20 mouse cellular contexts compared by ENCODE assay signal in genomic region chr19:8630249-8630648, GRCm38 (mm10). TPM values are rescaled to one million over a fixed set of nuclear protein-coding genes. Genes with fewer than 3 reads are reported as not detected.
DNase-seq lines count a peak whose midpoint lies in the region; ATAC-seq lines count a peak whose summit lies in the region.
"Had no signal": no experiment of that assay in that cellular context is flagged by ENCODE, and none has a peak within 500 bp of the region (broad histone marks: within the 10 kb centered on the region; RNA-seq: fewer than 3 reads in every experiment).

No protein-coding gene starts in this region.

- 66% methylated on average over 2 of the region's 2 CpGs for WGBS in kidney, embryonic 15.5 days
- WGBS in embryonic facial prominence, embryonic 10.5 days, result 54% methylated on average over 2 of the region's 2 CpGs

- H3K9ac ChIP-seq in kidney, embryonic 15.5 days, result no peak overlapping the region
- H3K9ac ChIP-seq: forebrain, embryonic 12.5 days; liver, embryonic 13.5 days; midbrain, embryonic 12.5 days had no signal

- no peaks in the 10 kb centered on the region for H3K27me3 ChIP-seq in kidney, embryonic 15.5 days
- H3K27me3 ChIP-seq in embryonic facial prominence, embryonic 10.5 days (replicated peaks; ENCODE audit: low read depth, poor library complexity, severe bottlenecking), result no peaks in the 10 kb centered on the region
- H3K27me3 ChIP-seq: forebrain, embryonic 12.5 days; liver, embryonic 13.5 days; midbrain, embryonic 12.5 days had no signal

- H3K4me2 ChIP-seq in kidney, embryonic 15.5 days, result no peak overlapping the region
- H3K4me2 ChIP-seq: forebrain, embryonic 12.5 days; liver, embryonic 13.5 days; midbrain, embryonic 12.5 days had no signal

- peak; percentile 7 for DNase-seq in adrenal gland, postnatal 10 days
- DNase-seq in adrenal gland, postnatal 4 days (ENCODE audit: low spot score in 2 of 2), result no peak
- DNase-seq in kidney, adult 18-20 months, result peak; percentile 49
- peak; percentile 13 for DNase-seq in embryonic facial prominence, embryonic 10.5 days (ENCODE audit: low spot score)
- peak; percentile 65 to 81 for DNase-seq in kidney, postnatal 25 days
- DNase-seq in thymus, adult 18-20 months, result no peak
- DNase-seq in adrenal gland, adult 18-20 months (ENCODE audit: low spot score in 2 of 2), result no peak
- DNase-seq: adrenal gland, postnatal 25 days; cerebellum, postnatal 14 days; layer of hippocampus, adult 9-11 months; liver, embryonic 13.5 days; right cerebral cortex, adult 18-20 months had no signal

- no peaks in the 10 kb centered on the region for H3K4me1 ChIP-seq in kidney, embryonic 15.5 days
- 0 out of 2 replicates have a peak, but pooled peaks cover 4% of the 10 kb centered on the region for H3K4me1 ChIP-seq in embryonic facial prominence, embryonic 10.5 days
- H3K4me1 ChIP-seq: forebrain, embryonic 12.5 days; midbrain, embryonic 12.5 days had no signal

- ATAC-seq in kidney, embryonic 15.5 days (replicated peaks; ENCODE audit: low FRiP score), result no peak
- ATAC-seq: inflammation-experienced regulatory T-cells, adult 6 months had no signal

- no peak overlapping the region for H3K27ac ChIP-seq in kidney, embryonic 15.5 days
- H3K27ac ChIP-seq in embryonic facial prominence, embryonic 10.5 days (replicated peaks), result no peak overlapping the region
- H3K27ac ChIP-seq: forebrain, embryonic 12.5 days; liver, embryonic 13.5 days; midbrain, embryonic 12.5 days had no signal

- H3K36me3 ChIP-seq in kidney, embryonic 15.5 days, result no peaks in the 10 kb centered on the region
- no peaks in the 10 kb centered on the region for H3K36me3 ChIP-seq in embryonic facial prominence, embryonic 10.5 days (replicated peaks)
- H3K36me3 ChIP-seq: forebrain, embryonic 12.5 days; liver, embryonic 13.5 days; midbrain, embryonic 12.5 days had no signal

- no peaks in the 10 kb centered on the region for H3K9me3 ChIP-seq in kidney, embryonic 15.5 days (replicated peaks)
- no peaks in the 10 kb centered on the region for H3K9me3 ChIP-seq in embryonic facial prominence, embryonic 10.5 days
- H3K9me3 ChIP-seq: forebrain, embryonic 12.5 days; liver, embryonic 13.5 days; midbrain, embryonic 12.5 days had no signal

- no peak overlapping the region for H3K4me3 ChIP-seq in kidney, embryonic 15.5 days (replicated peaks)
- H3K4me3 ChIP-seq in embryonic facial prominence, embryonic 10.5 days, result no peak overlapping the region
- H3K4me3 ChIP-seq: forebrain, embryonic 12.5 days; liver, embryonic 13.5 days; midbrain, embryonic 12.5 days; myocyte had no signal

RNA-seq across cellular contexts. Expression of gene Slc22a6, which starts 12.4 kb away (rescaled TPM):
- total RNA-seq in adrenal gland, postnatal 10 days (2021), result not detected
- 1 to 10 TPM in 1 of 2 experiments, under 1 TPM in 1; 0.20 to 7.5 TPM for total RNA-seq in adrenal gland, postnatal 4 days (2021)
- 21.6 and 26.5 TPM in 2 replicates for polyA plus RNA-seq in kidney, embryonic 15.5 days (2015; fragmentation: Nextera tagmentation; extraction: Ambion mirVana)
- 0.10 and 0.24 TPM in 2 replicates for polyA plus RNA-seq in embryonic facial prominence, embryonic 10.5 days (2016; fragmentation: Nextera tagmentation; extraction: Ambion mirVana)
- total RNA-seq in adrenal gland, adult 18-20 months (2021), result under 1 TPM in 1 of 2 experiments, not detected in 1; 0.17 TPM
- total RNA-seq: adrenal gland, postnatal 25 days; gastrocnemius, postnatal 4 days; heart, postnatal 14 days had no signal
- polyA plus RNA-seq: inflammation-experienced regulatory T-cells, adult 6 months; liver, embryonic 13.5 days; myocyte; stomach, embryonic 14.5 days had no signal

RNA-seq across cellular contexts. Expression of gene Chrm1, which starts 33.3 kb away (rescaled TPM):
- total RNA-seq in adrenal gland, postnatal 10 days (2021), result 1 to 10 TPM; 2.1 to 2.5 TPM
- total RNA-seq in adrenal gland, postnatal 4 days (2021), result 1 to 10 TPM; 2.7 to 3.0 TPM
- 0.06 and 0.14 TPM in 2 replicates for polyA plus RNA-seq in kidney, embryonic 15.5 days (2015; fragmentation: Nextera tagmentation; extraction: Ambion mirVana)
- polyA plus RNA-seq in embryonic facial prominence, embryonic 10.5 days (2016; fragmentation: Nextera tagmentation; extraction: Ambion mirVana), result 0.04 and 0.09 TPM in 2 replicates
- total RNA-seq in adrenal gland, adult 18-20 months (2021), result 1 to 10 TPM in 1 of 2 experiments, under 1 TPM in 1; 0.60 to 1.5 TPM
- polyA plus RNA-seq: inflammation-experienced regulatory T-cells, adult 6 months; liver, embryonic 13.5 days; myocyte had no signal

RNA-seq across cellular contexts. Expression of gene Slc22a8, which starts 39.2 kb away (rescaled TPM):
- total RNA-seq in adrenal gland, postnatal 10 days (2021), result 1 to 10 TPM in 1 of 2 experiments, under 1 TPM in 1; 0.58 to 1.4 TPM
- total RNA-seq in adrenal gland, postnatal 4 days (2021), result 10 to 100 TPM in 1 of 2 experiments, under 1 TPM in 1; 0.87 to 12.2 TPM
- 6.8 and 8.3 TPM in 2 replicates for polyA plus RNA-seq in kidney, embryonic 15.5 days (2015; fragmentation: Nextera tagmentation; extraction: Ambion mirVana)
- not detected in 2 replicates for polyA plus RNA-seq in embryonic facial prominence, embryonic 10.5 days (2016; fragmentation: Nextera tagmentation; extraction: Ambion mirVana)
- total RNA-seq in adrenal gland, adult 18-20 months (2021), result under 1 TPM; 0.16 to 0.33 TPM
- total RNA-seq: gastrocnemius, postnatal 4 days had no signal
- polyA plus RNA-seq: inflammation-experienced regulatory T-cells, adult 6 months; myocyte; stomach, embryonic 14.5 days had no signal

Comparison
In these comparisons a context has a peak if more than half of its experiments do, and no peak if none do; other contexts are left out.
1. DNase-seq: peak in adrenal gland, postnatal 10 days (single experiment), kidney, adult 18-20 months (single experiment), embryonic facial prominence, embryonic 10.5 days (single experiment) and kidney, postnatal 25 days (2 of 2); none in adrenal gland, postnatal 4 days (0 of 2), thymus, adult 18-20 months (0 of 2) and adrenal gland, adult 18-20 months (0 of 2).